Mouse (Mus musculus) midbrain, postnatal 0 days (tissue): ENCODE measurements around the gene Ccdc9b. TPM values are rescaled to one million over a fixed set of nuclear protein-coding genes. Genes with fewer than 3 reads are reported as not detected.

ENCODE experiments used
- ATAC-seq: fragments of 200-750 bp; cut with Nextera tagmentation; 2 replicates; pipeline ENCODE4 v1.8.0; 2017; ENCODE audit warnings: moderate number of reproducible peaks, mild to moderate bottlenecking, moderate TSS enrichment, moderate library complexity; ENCODE audit not compliant: low FRiP score
- DNase-seq: peaks from one replicate; pipeline ENCODE4 v3.0.0-alpha.2; 2015; ENCODE audit warnings: low spot score
- H3K27ac ChIP-seq: fragments of 300-500 bp; sonication (generic); 2 replicates; pipeline ENCODE4 v1.5.1; 2014; ENCODE audit warnings: low read depth, mild to moderate bottlenecking, low read length, mixed read lengths
- H3K27me3 ChIP-seq: fragments of 300-500 bp; sonication (generic); 2 replicates; pipeline ENCODE4 v1.6.1; 2014; ENCODE audit warnings: low read length, control low read depth, mixed read lengths; ENCODE audit not compliant: insufficient read depth
- H3K36me3 ChIP-seq: fragments of 300-500 bp; sonication (generic); 2 replicates; pipeline ENCODE4 v1.6.1; 2014; ENCODE audit warnings: low read length, control low read depth, mixed read lengths; ENCODE audit not compliant: insufficient read depth
- H3K4me1 ChIP-seq: fragments of 300-500 bp; sonication (generic); 2 replicates; pipeline ENCODE4 v1.6.1; 2014; ENCODE audit warnings: mild to moderate bottlenecking, control low read depth, antibody characterized with exemption, low read length, mixed read lengths; ENCODE audit not compliant: insufficient read depth
- H3K4me2 ChIP-seq: fragments of 300-500 bp; sonication (generic); 2 replicates; pipeline ENCODE4 v1.6.1; 2014; ENCODE audit warnings: low read depth, mild to moderate bottlenecking, low read length, mixed read lengths; ENCODE audit not compliant: poor library complexity, severe bottlenecking
- H3K4me3 ChIP-seq: fragments of 300-500 bp; sonication (generic); 2 replicates; pipeline ENCODE4 v1.5.1; 2014; ENCODE audit warnings: low read depth, mild to moderate bottlenecking, low read length, moderate library complexity
- H3K9ac ChIP-seq: fragments of 300-500 bp; sonication (generic); replicated peaks from 2 replicates; pipeline ENCODE4 v1.6.1; 2014; ENCODE audit warnings: mild to moderate bottlenecking, low read length, moderate library complexity, mixed read lengths; ENCODE audit not compliant: poor library complexity, severe bottlenecking
- H3K9me3 ChIP-seq: fragments of 300-500 bp; sonication (generic); 2 replicates; pipeline ENCODE4 v1.6.1; 2016; ENCODE audit warnings: low read length, control low read depth
- CTCF ChIP-seq: IDR thresholded peaks from 2 replicates; pipeline ENCODE4 v1.5.1; 2016; ENCODE audit warnings: antibody characterized with exemption, mild to moderate bottlenecking
- WGBS: fragments of 180-500 bp; shearing (Covaris S2); extraction: QIAGEN DNeasy Blood & Tissue Kit; methylation state at CpG from one replicate; pipeline ENCODE4 v1.1.7; 2014; 5-methylcytosine and 5-hydroxymethylcytosine counted together
- polyA plus RNA-seq: library from polyadenylated mRNA; unstranded; fragments of >200 nt; fragmentation: Nextera tagmentation; extraction: Ambion mirVana; gene quantifications from 2 replicates; pipeline ENCODE4 v1.2.1, GENCODE M21; 2015
- total RNA-seq: library from RNA; depleted of rRNA; stranded (reverse); fragments of >200 nt; gene quantifications from 2 replicates; pipeline ENCODE4 v1.2.3, GENCODE M21; 2014

The Ccdc9b gene
- total and polyA plus RNA-seq, 2 experiments from 2014 or later, result 0.79 to 1.5 TPM

- Histone ChIP-seq H3K27ac (no peak overlapping the region), H3K4me3 (peak overlapping the region; percentile 89), H3K4me1 (peaks cover 4% of the 10 kb centered on the region; the same call in 1 of the 2 replicates), H3K9me3 (no peaks in the 10 kb centered on the region), H3K9ac (no peak overlapping the region; the same call in 1 of the 2 replicates), H3K36me3 (0 out of 2 replicates have a peak, but pooled peaks cover 4% of the 10 kb centered on the region), H3K4me2 (peak overlapping the region; percentile 95), H3K27me3 (no peaks in the 10 kb centered on the region)
- ATAC-seq (no peak), DNase-seq (no peak)
- TF ChIP-seq CTCF, result no peak
- 27% methylated on average over 10 of the region's 10 CpGs for WGBS
These were observed 15.0 kb downstream of the Ccdc9b start for GRCm38 (mm10) chr2:118747301-118747960.

DNA sequence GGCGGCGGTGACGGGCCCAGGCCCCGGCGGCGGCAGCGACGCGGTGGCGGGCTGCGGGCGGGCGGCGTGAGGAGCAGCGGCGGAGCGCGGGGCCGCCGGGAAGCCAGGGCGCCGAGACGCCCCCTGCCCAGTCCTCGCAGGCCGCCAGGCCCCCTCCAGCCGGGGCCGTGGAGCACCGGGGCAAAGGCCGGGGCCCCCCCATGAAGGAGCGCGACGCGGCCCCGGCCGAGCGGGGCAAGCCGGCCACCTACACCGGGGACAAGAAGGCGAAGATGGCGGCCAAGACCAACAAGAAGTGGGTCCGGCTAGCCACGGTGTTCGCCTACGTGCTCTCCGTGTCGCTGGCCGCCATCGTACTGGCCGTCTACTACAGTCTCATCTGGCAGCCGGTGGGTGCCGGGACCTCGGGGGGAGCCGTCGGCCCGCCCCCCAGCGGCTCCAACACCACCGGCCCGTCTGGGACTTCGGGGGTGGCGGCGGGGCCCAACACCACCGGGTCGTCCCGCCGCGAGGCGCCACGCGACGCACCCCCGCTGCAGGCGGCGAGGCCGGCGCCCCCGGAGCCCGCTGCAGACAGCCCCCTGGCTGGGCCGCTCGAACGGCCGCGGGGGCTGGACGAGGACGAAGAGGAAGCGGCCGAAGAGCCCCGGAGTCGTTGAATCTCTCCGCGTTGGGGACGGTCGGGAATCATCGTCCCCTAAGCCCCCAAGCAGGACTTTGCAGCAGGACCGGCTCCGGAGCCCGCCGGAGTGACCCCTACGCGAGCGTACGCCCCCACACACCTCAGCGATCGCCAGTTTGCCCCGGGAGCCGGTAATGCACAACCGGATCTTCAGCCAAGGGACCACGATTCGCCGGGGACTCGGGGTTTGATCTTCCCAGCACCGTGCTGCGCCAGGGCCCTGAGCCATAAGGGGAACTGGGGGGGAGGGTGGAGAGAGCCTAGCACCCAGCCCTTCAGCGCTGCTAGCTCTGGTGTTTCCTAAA lies 16.3 kb downstream of the Ccdc9b start:
- peak overlapping the region; percentile 67 for H3K27ac ChIP-seq
- peak overlapping the region; percentile 87 for H3K9ac ChIP-seq
- H3K9me3 ChIP-seq, result no peaks in the 10 kb centered on the region
- H3K4me2 ChIP-seq, result peak overlapping the region; percentile 95
- ATAC-seq (peak; percentile 77), DNase-seq (no peak)
- no peaks in the 10 kb centered on the region for H3K27me3 ChIP-seq
- WGBS, result under 1% methylated on average over 84 of the region's 113 CpGs
- 0 out of 2 replicates have a peak, but pooled peaks cover 4% of the 10 kb centered on the region for H3K36me3 ChIP-seq
- TF ChIP-seq CTCF, result no peak; the same call in 1 of the 2 replicates
- peak overlapping the region; percentile 89 for H3K4me3 ChIP-seq
- peaks cover 4% of the 10 kb centered on the region; the same call in 1 of the 2 replicates for H3K4me1 ChIP-seq

DNA sequence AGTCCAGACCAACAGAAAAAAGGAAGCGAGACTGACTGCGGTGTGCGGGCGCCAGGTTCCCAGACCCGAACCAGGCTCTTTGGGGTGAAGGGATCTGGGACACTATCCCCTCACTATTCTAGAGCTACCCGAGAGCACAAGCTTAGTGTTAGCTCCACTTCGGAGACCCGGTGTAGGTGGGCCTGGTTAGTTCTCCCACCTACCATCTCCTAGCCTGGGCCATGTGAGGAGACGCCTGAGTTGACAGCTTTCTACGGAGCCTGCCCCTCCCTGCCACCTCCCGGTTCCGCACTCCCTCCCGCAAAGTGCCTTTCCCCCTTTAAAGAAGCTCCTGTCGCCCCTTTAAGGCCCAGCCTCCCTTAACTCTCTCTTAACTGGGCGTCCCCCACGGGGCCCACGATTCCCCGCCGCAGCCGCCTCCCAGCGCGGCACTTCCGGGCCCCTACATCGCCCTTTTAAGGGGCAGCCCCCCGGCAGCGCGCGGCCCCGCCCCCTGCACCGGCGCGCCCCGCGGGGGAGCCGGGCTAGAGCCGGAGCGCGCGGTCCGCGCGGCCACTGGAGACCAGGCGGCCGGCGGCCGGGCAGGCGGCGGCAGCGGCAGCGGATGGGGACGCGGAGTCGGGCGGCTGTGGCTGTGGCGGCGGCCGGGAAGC lies 17.1 kb downstream of the Ccdc9b start, which contains the start of gene Inafm2:
Gene Inafm2 (plus strand): TSS at position 527 of the 653 bp plus-strand sequence.
- Histone ChIP-seq H3K36me3 (0 out of 2 replicates have a peak, but pooled peaks cover 4% of the 10 kb centered on the region), H3K4me1 (peaks cover 4% of the 10 kb centered on the region; the same call in 1 of the 2 replicates), H3K27ac (peak within 1 kb of the TSS; percentile 67), H3K4me2 (peak within 1 kb of the TSS; percentile 95), H3K27me3 (no peaks in the 10 kb centered on the region), H3K4me3 (peak within 1 kb of the TSS; percentile 89), H3K9ac (peak within 1 kb of the TSS; percentile 87), H3K9me3 (no peaks in the 10 kb centered on the region)
- no peak for TF ChIP-seq CTCF
- ATAC-seq, result peak; percentile 91
- DNase-seq, result peak; percentile 95
- under 1% methylated on average over 32 of the region's 57 CpGs for WGBS

DNA sequence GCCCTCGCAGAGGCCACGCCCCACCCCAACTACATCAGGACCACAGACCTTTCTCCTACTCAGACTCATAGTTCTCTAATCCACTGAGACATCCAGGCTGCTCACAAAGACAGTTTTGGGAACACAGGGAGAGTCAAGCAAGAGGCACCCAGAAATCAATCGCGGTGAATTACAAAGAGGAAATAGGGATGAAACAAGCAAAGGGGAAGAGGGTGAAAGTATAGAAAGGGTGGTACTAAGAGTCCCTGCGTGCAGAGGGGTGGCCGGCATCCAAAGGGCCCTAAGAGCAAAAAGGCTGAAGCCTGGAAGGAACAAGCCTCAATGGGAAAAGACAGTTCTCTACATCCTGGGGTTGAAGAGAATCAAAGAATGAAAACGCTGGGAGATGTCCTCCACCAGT lies 17.8 kb downstream of the Ccdc9b start:
- peaks cover 4% of the 10 kb centered on the region; the same call in 1 of the 2 replicates for H3K4me1 ChIP-seq
- peak overlapping the region; percentile 95 for H3K4me2 ChIP-seq
- no peaks in the 10 kb centered on the region for H3K27me3 ChIP-seq
- 0 out of 2 replicates have a peak, but pooled peaks cover 4% of the 10 kb centered on the region for H3K36me3 ChIP-seq
- no peak for TF ChIP-seq CTCF
- no peak overlapping the region for H3K4me3 ChIP-seq
- H3K9ac ChIP-seq, result no peak overlapping the region
- ATAC-seq, result no peak
- WGBS, result 10% methylated on average over 7 of the region's 7 CpGs
- H3K27ac ChIP-seq, result no peak overlapping the region
- H3K9me3 ChIP-seq, result no peaks in the 10 kb centered on the region
- DNase-seq, result no peak

- Histone ChIP-seq H3K4me3 (no peak overlapping the region), H3K4me1 (peaks cover 4% of the 10 kb centered on the region; the same call in 1 of the 2 replicates), H3K27me3 (no peaks in the 10 kb centered on the region), H3K4me2 (no peak overlapping the region), H3K27ac (no peak overlapping the region), H3K9ac (no peak overlapping the region), H3K36me3 (no peaks in the 10 kb centered on the region), H3K9me3 (no peaks in the 10 kb centered on the region)
- 30% methylated on average over 8 of the region's 8 CpGs for WGBS
- DNase-seq (peak; percentile 76), ATAC-seq (no peak)
- peak; percentile 91 for TF ChIP-seq CTCF
These were observed 19.1 kb downstream of the Ccdc9b start for GRCm38 (mm10) chr2:118743261-118743943.
